Mouse (Mus musculus) kidney, embryonic 16.5 days (tissue): ENCODE results near the gene Ank2. TPM values are rescaled to one million over a fixed set of nuclear protein-coding genes. Genes with fewer than 3 reads are reported as not detected.

Source experiments
- ATAC-seq: fragments of 200-750 bp; cut with Nextera tagmentation; 2 replicates; pipeline ENCODE4 v1.8.0; 2017; ENCODE audit warnings: moderate TSS enrichment; ENCODE audit not compliant: low FRiP score, low TSS enrichment
- H3K27ac ChIP-seq: fragments of 300-500 bp; sonication (generic); 2 replicates; pipeline ENCODE4 v1.5.1; 2014; ENCODE audit warnings: low read length
- H3K27me3 ChIP-seq: fragments of 300-500 bp; sonication (generic); 2 replicates; pipeline ENCODE4 v1.6.1; 2014; ENCODE audit warnings: low read length, control low read depth, mixed read lengths; ENCODE audit not compliant: insufficient read depth
- H3K36me3 ChIP-seq: fragments of 300-500 bp; sonication (generic); 2 replicates; pipeline ENCODE4 v1.6.1; 2014; ENCODE audit warnings: low read length, control low read depth, mixed read lengths; ENCODE audit not compliant: insufficient read depth
- H3K4me1 ChIP-seq: fragments of 300-500 bp; sonication (generic); 2 replicates; pipeline ENCODE4 v1.6.1; 2014; ENCODE audit warnings: low read length, control low read depth, mixed read lengths; ENCODE audit not compliant: insufficient read depth
- H3K4me2 ChIP-seq: fragments of 300-500 bp; sonication (generic); replicated peaks from 2 replicates; pipeline ENCODE4 v1.6.1; 2014; ENCODE audit warnings: low read depth, low read length
- H3K4me3 ChIP-seq: fragments of 300-500 bp; sonication (generic); 2 replicates; pipeline ENCODE4 v1.5.1; 2014; ENCODE audit warnings: mild to moderate bottlenecking, low read length
- H3K9ac ChIP-seq: fragments of 300-500 bp; sonication (generic); replicated peaks from 2 replicates; pipeline ENCODE4 v1.6.1; 2014; ENCODE audit warnings: low read length
- H3K9me3 ChIP-seq: fragments of 300-500 bp; sonication (generic); 2 replicates; pipeline ENCODE4 v1.6.1; 2016; ENCODE audit warnings: low read length, control low read depth
- WGBS: fragments of 180-500 bp; shearing (Covaris S2); extraction: QIAGEN DNeasy Blood & Tissue Kit; methylation state at CpG from one replicate; pipeline ENCODE4 v1.1.7; 2014; 5-methylcytosine and 5-hydroxymethylcytosine counted together
- polyA plus RNA-seq: library from polyadenylated mRNA; unstranded; fragments of >200 nt; fragmentation: Nextera tagmentation; extraction: Ambion mirVana; gene quantifications from 2 replicates; pipeline ENCODE4 v1.2.1, GENCODE M21; 2015

The Ank2 gene
- polyA plus RNA-seq, 1 experiment from 2014 or later, result 7.5 TPM

DNA sequence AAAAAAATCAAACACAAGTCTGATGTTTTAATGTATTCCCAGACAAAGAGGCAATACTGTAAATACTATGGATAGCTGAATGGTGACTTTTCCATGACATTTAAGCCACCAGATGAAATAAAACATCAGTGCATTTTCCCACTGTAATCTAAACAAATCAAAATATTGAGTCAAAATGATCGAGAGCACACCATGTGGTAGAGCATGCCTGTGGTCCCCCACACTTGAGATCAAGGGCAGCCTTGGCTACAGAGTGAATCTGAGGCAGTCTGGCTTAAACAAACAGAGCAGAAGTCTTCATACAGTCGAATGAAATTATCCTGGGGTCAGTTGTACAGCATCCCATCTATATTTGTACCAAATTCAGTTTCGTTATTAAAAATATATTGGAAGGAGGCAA, 288.0 kb downstream of the Ank2 start:
- Histone ChIP-seq H3K4me3 (no peak overlapping the region), H3K9ac (no peak overlapping the region), H3K4me2 (no peak overlapping the region), H3K9me3 (no peaks in the 10 kb centered on the region), H3K36me3 (no peaks in the 10 kb centered on the region), H3K4me1 (no peaks in the 10 kb centered on the region), H3K27ac (no peak overlapping the region), H3K27me3 (no peaks in the 10 kb centered on the region)
- WGBS, result 77% methylated on average over 3 of the region's 3 CpGs
- ATAC-seq, result no peak

DNA sequence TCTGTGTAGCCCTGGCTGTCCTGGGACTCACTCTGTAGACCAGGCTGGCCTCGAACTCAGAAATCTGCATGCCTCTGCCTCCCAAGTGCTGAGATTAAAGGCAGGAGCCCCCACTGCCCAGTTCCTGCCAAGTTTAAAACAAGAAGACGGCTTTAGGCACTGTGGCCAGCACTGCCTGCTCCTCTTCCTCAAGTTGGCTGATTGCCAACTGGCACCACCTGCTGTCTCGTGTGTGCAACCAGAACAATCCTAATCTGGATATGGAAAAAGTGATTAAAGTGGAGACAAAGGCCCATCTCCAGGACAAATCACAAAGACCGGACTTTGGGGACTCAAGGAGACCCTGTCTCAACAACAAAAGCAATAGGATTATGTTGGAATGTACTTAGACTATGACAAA, 288.6 kb downstream of the Ank2 start:
- Histone ChIP-seq H3K4me2 (no peak overlapping the region), H3K27ac (no peak overlapping the region), H3K9me3 (no peaks in the 10 kb centered on the region), H3K36me3 (no peaks in the 10 kb centered on the region), H3K27me3 (no peaks in the 10 kb centered on the region), H3K9ac (no peak overlapping the region), H3K4me1 (no peaks in the 10 kb centered on the region), H3K4me3 (no peak overlapping the region)
- no peak for ATAC-seq
- WGBS, result 65% methylated on average over 4 of the region's 4 CpGs

- Histone ChIP-seq H3K27me3 (no peaks in the 10 kb centered on the region), H3K4me1 (no peaks in the 10 kb centered on the region), H3K9me3 (no peaks in the 10 kb centered on the region), H3K36me3 (no peaks in the 10 kb centered on the region), H3K4me2 (no peak overlapping the region), H3K9ac (no peak overlapping the region), H3K4me3 (no peak overlapping the region), H3K27ac (no peak overlapping the region)
- no peak for ATAC-seq
- WGBS, result 79% methylated on average over 5 of the region's 5 CpGs
Observed at GRCm38 (mm10) chr3:127208871-127209270, 290.3 kb downstream of the Ank2 start.

GRCm38 (mm10) chr3:127205883-127206434, 293.2 kb downstream of the Ank2 start:
- ATAC-seq, result no peak
- 84% methylated on average over 5 of the region's 5 CpGs for WGBS
- H3K4me2 ChIP-seq, result no peak overlapping the region

DNA sequence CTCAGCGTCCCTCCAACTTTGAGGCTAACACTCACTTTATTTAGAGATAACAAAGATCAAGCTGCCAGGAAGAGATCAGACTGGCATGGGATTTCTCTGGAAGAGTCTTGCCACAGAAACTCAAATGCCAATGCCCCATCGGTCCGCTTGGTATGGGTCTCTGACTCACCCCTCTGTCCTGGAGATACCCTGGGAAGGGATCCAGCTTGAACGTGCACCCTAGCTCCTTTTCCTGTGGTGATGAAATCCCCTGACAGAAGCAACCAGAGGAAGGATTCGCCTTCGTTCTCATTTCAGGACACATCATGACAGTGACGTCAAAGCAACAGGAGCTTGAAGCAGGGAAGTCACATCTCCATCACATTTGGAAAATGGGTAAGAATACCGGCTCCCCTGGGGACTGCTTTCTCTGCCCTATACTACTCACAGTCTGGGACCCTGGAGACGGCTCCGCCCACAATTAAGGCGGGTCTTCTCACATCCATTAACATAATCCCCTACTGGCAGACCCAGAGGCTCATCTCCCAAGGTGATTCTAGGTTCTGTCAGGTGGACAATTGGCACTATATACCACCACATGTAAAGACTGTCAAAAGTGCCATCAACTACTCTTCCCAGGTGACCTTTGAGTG, 296.6 kb downstream of the Ank2 start:
- ATAC-seq, result peak; percentile 59; the same call in 1 of the 2 replicates
- Histone ChIP-seq H3K4me1 (no peaks in the 10 kb centered on the region), H3K36me3 (no peaks in the 10 kb centered on the region), H3K4me2 (no peak overlapping the region), H3K27ac (no peak overlapping the region), H3K9me3 (no peaks in the 10 kb centered on the region), H3K27me3 (no peaks in the 10 kb centered on the region), H3K4me3 (no peak overlapping the region), H3K9ac (no peak overlapping the region)
- WGBS, result 50% methylated on average over 11 of the region's 11 CpGs

More at GRCm38 (mm10) chr3:127205883-127206434, 293.2 kb downstream of the Ank2 start:
- Histone ChIP-seq H3K4me1 (no peaks in the 10 kb centered on the region), H3K9me3 (no peaks in the 10 kb centered on the region), H3K27ac (no peak overlapping the region), H3K9ac (no peak overlapping the region), H3K36me3 (no peaks in the 10 kb centered on the region), H3K4me3 (no peak overlapping the region), H3K27me3 (no peaks in the 10 kb centered on the region)

- H3K9ac ChIP-seq, result no peak overlapping the region
- H3K4me3 ChIP-seq, result no peak overlapping the region
- H3K4me2 ChIP-seq, result no peak overlapping the region
- no peak overlapping the region for H3K27ac ChIP-seq
- no peaks in the 10 kb centered on the region for H3K27me3 ChIP-seq
- no peaks in the 10 kb centered on the region for H3K4me1 ChIP-seq
- no peaks in the 10 kb centered on the region for H3K9me3 ChIP-seq
- 80% methylated on average over 3 of the region's 3 CpGs for WGBS
- H3K36me3 ChIP-seq, result no peaks in the 10 kb centered on the region
- no peak for ATAC-seq
Observed at GRCm38 (mm10) chr3:127200789-127201188, 298.4 kb downstream of the Ank2 start.

DNA sequence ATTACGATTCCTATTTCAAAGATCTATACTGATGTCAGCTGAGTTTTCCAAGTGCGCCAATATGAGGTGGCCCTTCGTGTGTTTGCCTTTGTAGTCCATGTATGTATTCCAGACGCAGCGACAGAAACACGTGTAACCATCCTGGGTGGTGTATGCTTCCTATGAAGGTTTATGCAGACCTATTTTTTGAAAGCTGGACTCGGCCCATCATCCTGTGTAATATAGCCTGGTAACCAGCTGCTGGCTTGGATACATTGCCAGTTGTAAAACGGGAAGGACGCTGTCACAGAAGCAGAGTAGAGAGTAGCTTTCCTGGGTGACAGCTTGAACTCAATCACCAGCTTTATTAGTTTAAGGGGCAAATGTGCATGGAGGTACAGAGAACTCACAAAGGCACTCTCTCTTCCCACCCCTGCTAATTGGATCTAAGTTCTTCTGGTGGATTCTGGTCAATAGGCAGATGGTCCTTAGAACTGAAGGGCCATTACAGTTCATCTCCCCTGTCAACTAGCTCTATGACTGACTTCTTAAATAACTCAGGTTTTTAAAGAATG, 300.0 kb downstream of the Ank2 start:
- no peak overlapping the region for H3K9ac ChIP-seq
- H3K36me3 ChIP-seq, result no peaks in the 10 kb centered on the region
- 80% methylated on average over 9 of the region's 9 CpGs for WGBS
- H3K4me3 ChIP-seq, result no peak overlapping the region
- no peaks in the 10 kb centered on the region for H3K4me1 ChIP-seq
- H3K9me3 ChIP-seq, result no peaks in the 10 kb centered on the region
- no peak overlapping the region for H3K27ac ChIP-seq
- no peak for ATAC-seq
- H3K4me2 ChIP-seq, result no peak overlapping the region
- no peaks in the 10 kb centered on the region for H3K27me3 ChIP-seq

DNA sequence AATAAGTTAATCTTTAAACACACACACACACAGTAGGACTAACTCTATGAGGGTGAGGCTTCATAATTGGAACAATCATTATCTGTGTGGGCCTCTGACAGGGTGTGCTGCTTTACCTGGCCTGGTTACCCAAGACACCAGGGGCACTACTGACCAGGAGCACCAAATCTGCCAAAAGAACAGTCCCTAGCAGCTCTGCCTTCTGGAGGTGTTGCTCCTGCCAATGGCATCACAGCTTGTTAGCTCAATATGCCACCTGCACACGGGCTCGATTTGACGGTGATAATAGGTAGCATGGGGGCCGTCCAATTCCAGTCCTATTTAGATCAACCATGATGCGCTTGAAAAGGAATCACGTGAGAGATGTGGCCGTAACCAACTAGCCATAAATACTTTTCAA, 300.5 kb downstream of the Ank2 start:
- Histone ChIP-seq H3K36me3 (no peaks in the 10 kb centered on the region), H3K4me3 (no peak overlapping the region), H3K27me3 (no peaks in the 10 kb centered on the region), H3K4me2 (no peak overlapping the region), H3K27ac (no peak overlapping the region), H3K4me1 (no peaks in the 10 kb centered on the region), H3K9ac (no peak overlapping the region), H3K9me3 (no peaks in the 10 kb centered on the region)
- ATAC-seq, result no peak
- WGBS, result 91% methylated on average over 7 of the region's 7 CpGs

- no peak for ATAC-seq
- Histone ChIP-seq H3K36me3 (no peaks in the 10 kb centered on the region), H3K4me1 (no peaks in the 10 kb centered on the region), H3K4me3 (no peak overlapping the region), H3K27me3 (no peaks in the 10 kb centered on the region), H3K4me2 (no peak overlapping the region), H3K9me3 (no peaks in the 10 kb centered on the region), H3K27ac (no peak overlapping the region), H3K9ac (no peak overlapping the region)
- WGBS, result 93% methylated on average over 5 of the region's 5 CpGs
Observed at GRCm38 (mm10) chr3:127188789-127189128, 310.4 kb downstream of the Ank2 start.

- Histone ChIP-seq H3K4me3 (no peak overlapping the region), H3K27ac (no peak overlapping the region), H3K4me1 (no peaks in the 10 kb centered on the region), H3K9me3 (no peaks in the 10 kb centered on the region), H3K9ac (no peak overlapping the region), H3K4me2 (no peak overlapping the region), H3K27me3 (no peaks in the 10 kb centered on the region), H3K36me3 (no peaks in the 10 kb centered on the region)
- ATAC-seq, result no peak
- 90% methylated on average over 5 of the region's 5 CpGs for WGBS
Observed at GRCm38 (mm10) chr3:127188086-127188788, 310.9 kb downstream of the Ank2 start.
